In genomic region chr5:135793996-135794858, GRCm38 (mm10) we compare ENCODE assay signal across 7 mouse cellular contexts. TPM values are rescaled to one million over a fixed set of nuclear protein-coding genes. Genes with fewer than 3 reads are reported as not detected.
A peak's percentile ranks its signal among the peaks of the same experiment; 100 is the strongest.
DNase-seq lines count a peak whose midpoint lies in the region; ATAC-seq and TF ChIP-seq lines count a peak whose summit lies in the region.

No protein-coding gene starts in this region.

- H3K9me3 ChIP-seq in embryonic facial prominence, embryonic 13.5 days = no peaks in the 10 kb centered on the region
- no peaks in the 10 kb centered on the region for H3K9me3 ChIP-seq in limb, embryonic 12.5 days
- H3K9me3 ChIP-seq in midbrain, embryonic 15.5 days = no peaks in the 10 kb centered on the region

- peak overlapping the region; percentile 29 for H3K4me3 ChIP-seq in embryonic facial prominence, embryonic 13.5 days
- H3K4me3 ChIP-seq in kidney, adult 2 months (ENCODE audit: insufficient read depth, low read depth, low read length) = peak overlapping the region; percentile 39
- H3K4me3 ChIP-seq in limb, embryonic 12.5 days (replicated peaks) = peak overlapping the region; percentile 28
- H3K4me3 ChIP-seq in midbrain, embryonic 15.5 days = no peak overlapping the region
- H3K4me3 ChIP-seq in spleen, adult 2 months (ENCODE audit: extremely low read depth, insufficient read depth, insufficient read length) = peak overlapping the region; percentile 56

- peak overlapping the region; percentile 51 for H3K9ac ChIP-seq in embryonic facial prominence, embryonic 13.5 days
- H3K9ac ChIP-seq in limb, embryonic 12.5 days (replicated peaks) = peak overlapping the region; percentile 47
- 0 out of 2 replicates have a peak overlapping the region, but pooled peaks have one; percentile 7 for H3K9ac ChIP-seq in midbrain, embryonic 15.5 days

- H3K36me3 ChIP-seq in embryonic facial prominence, embryonic 13.5 days = peaks cover 30% of the 10 kb centered on the region
- peaks cover 2% of the 10 kb centered on the region; the same call in 1 of the 2 replicates for H3K36me3 ChIP-seq in kidney, adult 2 months (ENCODE audit: control insufficient read depth, insufficient read depth, low read length)
- peaks cover 31% of the 10 kb centered on the region for H3K36me3 ChIP-seq in limb, embryonic 12.5 days
- peaks cover 14% of the 10 kb centered on the region for H3K36me3 ChIP-seq in midbrain, embryonic 15.5 days (replicated peaks)
- H3K36me3 ChIP-seq in spleen, adult 2 months (ENCODE audit: control insufficient read depth, insufficient read depth, low read length) = peaks cover 13% of the 10 kb centered on the region

- 0 out of 2 replicates have a peak, but pooled peaks cover 3% of the 10 kb centered on the region for H3K27me3 ChIP-seq in embryonic facial prominence, embryonic 13.5 days
- H3K27me3 ChIP-seq in kidney, adult 2 months (replicated peaks; ENCODE audit: control insufficient read depth, insufficient read depth, low read length) = no peaks in the 10 kb centered on the region
- H3K27me3 ChIP-seq in limb, embryonic 12.5 days = no peaks in the 10 kb centered on the region
- H3K27me3 ChIP-seq in midbrain, embryonic 15.5 days (replicated peaks) = no peaks in the 10 kb centered on the region
- H3K27me3 ChIP-seq in spleen, adult 2 months (ENCODE audit: control insufficient read depth, insufficient read depth, low read length) = no peaks in the 10 kb centered on the region

- peak; percentile 94 for TF ChIP-seq CTCF in kidney, adult 2 months (conservative IDR thresholded peaks at IDR 0.05; ENCODE audit: insufficient read depth, insufficient read length, low read depth, low read length)
- peak; percentile 96 for TF ChIP-seq CTCF in spleen, adult 2 months (IDR thresholded peaks at IDR 0.05; ENCODE audit: extremely low read depth, insufficient read depth, insufficient read length, insufficient replicate concordance)

- peak; percentile 87 for DNase-seq in adrenal gland, postnatal 25 days
- DNase-seq in heart, adult 18-20 months = peak; percentile 86 to 95
- DNase-seq in kidney, adult 2 months = peak; percentile 88
- DNase-seq in spleen, adult 2 months (ENCODE audit: low read depth in 1 of 2, low spot score in 2 of 2) = peak in 1 of 2 experiments; percentile 78

- peak overlapping the region; percentile 0; the same call in 1 of the 2 replicates for H3K27ac ChIP-seq in embryonic facial prominence, embryonic 13.5 days
- H3K27ac ChIP-seq in kidney, adult 2 months (ENCODE audit: insufficient read depth, low read depth, low read length) = peak overlapping the region; percentile 21; the same call in 1 of the 2 replicates
- H3K27ac ChIP-seq in limb, embryonic 12.5 days = no peak overlapping the region
- peak overlapping the region; percentile 85 for H3K27ac ChIP-seq in midbrain, embryonic 15.5 days
- H3K27ac ChIP-seq in spleen, adult 2 months (ENCODE audit: insufficient read depth, low read length) = no peak overlapping the region

- no peak for TF ChIP-seq POLR2A in kidney, adult 2 months (IDR thresholded peaks at IDR 0.05; ENCODE audit: low read depth, low read length)
- TF ChIP-seq POLR2A in spleen, adult 2 months (IDR thresholded peaks at IDR 0.05; ENCODE audit: low read depth, low read length) = no peak

- WGBS in embryonic facial prominence, embryonic 13.5 days = 10% methylated on average over 20 of the region's 20 CpGs
- 18% methylated on average over 20 of the region's 20 CpGs for WGBS in kidney, adult 2 months
- 10% methylated on average over 20 of the region's 20 CpGs for WGBS in limb, embryonic 12.5 days
- 7% methylated on average over 20 of the region's 20 CpGs for WGBS in midbrain, embryonic 15.5 days
- 25% methylated on average over 20 of the region's 20 CpGs for WGBS in spleen, adult 2 months

- peaks cover 12% of the 10 kb centered on the region for H3K4me1 ChIP-seq in embryonic facial prominence, embryonic 13.5 days
- 0 out of 2 replicates have a peak, but pooled peaks cover 3% of the 10 kb centered on the region for H3K4me1 ChIP-seq in kidney, adult 2 months (ENCODE audit: control insufficient read depth, insufficient read depth, low read length)
- 0 out of 2 replicates have a peak, but pooled peaks cover 7% of the 10 kb centered on the region for H3K4me1 ChIP-seq in limb, embryonic 12.5 days (replicated peaks)
- H3K4me1 ChIP-seq in midbrain, embryonic 15.5 days = peaks cover 14% of the 10 kb centered on the region
- H3K4me1 ChIP-seq in spleen, adult 2 months (ENCODE audit: control insufficient read depth, insufficient read depth, insufficient read length) = peaks cover 5% of the 10 kb centered on the region; the same call in 1 of the 2 replicates

- H3K4me2 ChIP-seq in embryonic facial prominence, embryonic 13.5 days = peak overlapping the region; percentile 54
- peak overlapping the region; percentile 48 for H3K4me2 ChIP-seq in limb, embryonic 12.5 days
- H3K4me2 ChIP-seq in midbrain, embryonic 15.5 days = peak overlapping the region; percentile 30

- ATAC-seq in embryonic facial prominence, embryonic 13.5 days (ENCODE audit: insufficient number of reproducible peaks, insufficient read depth, low FRiP score, low TSS enrichment, low read depth) = no peak
- ATAC-seq in limb, embryonic 12.5 days (ENCODE audit: insufficient number of reproducible peaks, insufficient read depth, low FRiP score, low TSS enrichment, low read depth) = 0 out of 2 replicates have a peak, but pooled peaks have one; percentile 17
- ATAC-seq in midbrain, embryonic 15.5 days (replicated peaks) = peak; percentile 93

RNA-seq across cellular contexts. Expression of gene Srrm3, which starts 12.5 kb away (rescaled TPM):
- total RNA-seq in adrenal gland, postnatal 25 days (2021) = 1.7 and 5.6 TPM in 2 replicates
- polyA plus RNA-seq in embryonic facial prominence, embryonic 13.5 days (2015; fragmentation: Nextera tagmentation; extraction: Ambion mirVana) = 1.1 and 1.5 TPM in 2 replicates
- total RNA-seq in heart, adult 18-20 months (2021) = not detected
- polyA plus RNA-seq in kidney, adult 2 months (2012; rRNA removed) = 0.03 and 0.16 TPM in 2 replicates
- polyA plus RNA-seq in limb, embryonic 12.5 days (2016; fragmentation: Nextera tagmentation; extraction: Ambion mirVana) = 0.13 and 0.43 TPM in 2 replicates
- 98.9 and 111 TPM in 2 replicates for polyA plus RNA-seq in midbrain, embryonic 15.5 days (2015; fragmentation: Nextera tagmentation; extraction: Ambion mirVana)
- 0.05 and 0.06 TPM in 2 replicates for polyA plus RNA-seq in spleen, adult 2 months (2012; rRNA removed)

RNA-seq across cellular contexts. Expression of gene Mdh2, which starts 15.9 kb away (rescaled TPM):
- total RNA-seq in adrenal gland, postnatal 25 days (2021) = 408 and 463 TPM in 2 replicates
- polyA plus RNA-seq in embryonic facial prominence, embryonic 13.5 days (2015; fragmentation: Nextera tagmentation; extraction: Ambion mirVana) = 432 and 479 TPM in 2 replicates
- 1,000 to 10,000 TPM; 1,865 to 1,976 TPM for total RNA-seq in heart, adult 18-20 months (2021)
- polyA plus RNA-seq in kidney, adult 2 months (2012; rRNA removed) = 1,141 and 1,152 TPM in 2 replicates
- polyA plus RNA-seq in limb, embryonic 12.5 days (2016; fragmentation: Nextera tagmentation; extraction: Ambion mirVana) = 478 and 499 TPM in 2 replicates
- 581 and 587 TPM in 2 replicates for polyA plus RNA-seq in midbrain, embryonic 15.5 days (2015; fragmentation: Nextera tagmentation; extraction: Ambion mirVana)
- 200 and 320 TPM in 2 replicates for polyA plus RNA-seq in spleen, adult 2 months (2012; rRNA removed)

RNA-seq across cellular contexts. Expression of gene Styxl1, which starts 16.0 kb away (rescaled TPM):
- total RNA-seq in adrenal gland, postnatal 25 days (2021) = 0.36 TPM in 1 of 2 replicates, not detected in the other
- polyA plus RNA-seq in embryonic facial prominence, embryonic 13.5 days (2015; fragmentation: Nextera tagmentation; extraction: Ambion mirVana) = 0.31 TPM in 1 of 2 replicates, not detected in the other
- total RNA-seq in heart, adult 18-20 months (2021) = not detected
- polyA plus RNA-seq in kidney, adult 2 months (2012; rRNA removed) = 0.38 and 0.67 TPM in 2 replicates
- 0.17 TPM in 1 of 2 replicates, not detected in the other for polyA plus RNA-seq in limb, embryonic 12.5 days (2016; fragmentation: Nextera tagmentation; extraction: Ambion mirVana)
- polyA plus RNA-seq in midbrain, embryonic 15.5 days (2015; fragmentation: Nextera tagmentation; extraction: Ambion mirVana) = 0.50 TPM in 1 of 2 replicates, not detected in the other
- not detected in 2 replicates for polyA plus RNA-seq in spleen, adult 2 months (2012; rRNA removed)

RNA-seq across cellular contexts. Expression of gene Tmem120a, which starts 50.0 kb away (rescaled TPM):
- total RNA-seq in adrenal gland, postnatal 25 days (2021) = 36.7 and 37.8 TPM in 2 replicates
- polyA plus RNA-seq in embryonic facial prominence, embryonic 13.5 days (2015; fragmentation: Nextera tagmentation; extraction: Ambion mirVana) = 39.4 and 46.8 TPM in 2 replicates
- 10 to 100 TPM; 14.3 to 16.3 TPM for total RNA-seq in heart, adult 18-20 months (2021)
- polyA plus RNA-seq in kidney, adult 2 months (2012; rRNA removed) = 91.3 and 96.7 TPM in 2 replicates
- polyA plus RNA-seq in limb, embryonic 12.5 days (2016; fragmentation: Nextera tagmentation; extraction: Ambion mirVana) = 47.9 and 52.5 TPM in 2 replicates
- 82.4 and 85.5 TPM in 2 replicates for polyA plus RNA-seq in midbrain, embryonic 15.5 days (2015; fragmentation: Nextera tagmentation; extraction: Ambion mirVana)
- 16.1 and 17.3 TPM in 2 replicates for polyA plus RNA-seq in spleen, adult 2 months (2012; rRNA removed)

Comparison
In these comparisons a context has a peak if more than half of its experiments do, and no peak if none do; other contexts are left out.
1. H3K27ac ChIP-seq: peak in embryonic facial prominence, embryonic 13.5 days (single experiment), kidney, adult 2 months (single experiment) and midbrain, embryonic 15.5 days (single experiment); none in limb, embryonic 12.5 days (single experiment) and spleen, adult 2 months (single experiment).
2. RNA of gene Srrm3, which starts 12.5 kb away (polyA plus RNA-seq): 98.9 to 111 TPM in midbrain, embryonic 15.5 days; 1.1 to 1.5 TPM in embryonic facial prominence, embryonic 13.5 days, 0.13 to 0.43 TPM in limb, embryonic 12.5 days, 0.03 to 0.16 TPM in kidney, adult 2 months and 0.05 to 0.06 TPM in spleen, adult 2 months; every median in the first group is over 10 times any median in the second.
3. Peak in every context shown above with its lines, with median percentiles within 50 percentile points of each other: H3K4me2 ChIP-seq and H3K9ac ChIP-seq.